Mouse (Mus musculus) ES-Bruce4 (cell line): Measurements from ENCODE around the gene Jmjd1c.

Experiments used
- CTCF ChIP-seq: IDR thresholded peaks from one replicate; pipeline ENCODE4 v1.8.1; 2011; ENCODE audit warnings: low read depth, low read length
- EP300 ChIP-seq: IDR thresholded peaks from 2 replicates; pipeline ENCODE4 v1.6.1; 2011; ENCODE audit warnings: low read depth, low read length; ENCODE audit not compliant: insufficient read depth
- POLR2A ChIP-seq: IDR thresholded peaks from one replicate; pipeline ENCODE4 v1.8.1; 2011; ENCODE audit warnings: low read length; ENCODE audit not compliant: insufficient read depth

DNA sequence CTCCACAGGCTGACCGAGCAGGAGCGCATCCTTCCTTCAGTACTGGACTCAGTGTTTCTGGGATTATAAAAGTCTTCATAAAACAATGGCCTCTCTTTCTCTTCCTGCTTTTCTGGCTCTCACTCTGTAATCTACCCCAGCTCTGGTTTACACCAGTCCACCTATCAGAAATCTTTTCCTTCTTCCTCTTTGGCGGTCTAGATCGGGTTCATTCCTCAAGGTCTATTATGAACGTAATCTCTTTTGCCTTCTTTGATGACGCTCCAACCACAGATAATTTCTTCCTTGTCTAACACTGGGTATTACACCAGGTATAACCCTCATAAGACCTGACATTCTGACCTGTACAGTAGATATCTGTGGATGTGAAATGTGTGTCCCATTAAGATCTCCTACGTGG lies 1.0 kb upstream of the Jmjd1c start:
- TF ChIP-seq POLR2A (no peak), CTCF (no peak), EP300 (no peak)
